Mouse (Mus musculus) colon, adult 2 months (tissue): ENCODE data around the gene Svs1. TPM values are rescaled to one million over a fixed set of nuclear protein-coding genes. Genes with fewer than 3 reads are reported as not detected.

ENCODE experiments used
- polyA plus RNA-seq: library from polyadenylated mRNA; depleted of rRNA; stranded (reverse); fragments of >200 nt; gene quantifications from 2 replicates; pipeline ENCODE4 v1.2.3, GENCODE M21; 2012; rRNA removed

The Svs1 gene
- not detected in 2 replicates for polyA plus RNA-seq

DNA sequence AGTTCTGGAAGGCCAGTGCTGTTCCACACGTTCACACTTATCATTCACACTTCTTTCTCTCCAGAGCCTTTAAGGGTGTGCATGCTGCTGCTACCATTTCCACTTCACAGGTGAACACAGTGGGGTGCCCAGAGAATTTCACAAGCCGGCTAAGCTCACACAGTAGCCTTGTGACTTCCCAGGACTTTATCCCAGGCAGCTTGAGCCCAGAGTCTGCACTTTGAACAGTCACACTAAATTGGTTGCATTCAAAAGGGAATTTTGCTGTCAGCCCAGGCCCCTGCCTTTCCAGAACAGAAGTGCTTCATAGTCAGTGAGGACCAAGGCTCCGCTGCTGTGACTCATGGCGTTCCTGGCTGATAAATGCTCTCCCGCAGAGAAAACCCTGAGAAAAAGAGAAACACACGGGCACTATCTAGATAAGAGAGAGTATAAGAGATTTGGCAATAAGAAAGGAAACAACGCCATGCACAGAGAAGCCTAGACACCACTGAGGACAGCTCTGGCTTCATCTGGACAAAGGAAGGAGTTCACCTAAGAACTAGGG, at the start of gene Svs1:
TSS of gene Svs1 (plus strand) at position 418 of the 547 bp plus-strand sequence.

DNA sequence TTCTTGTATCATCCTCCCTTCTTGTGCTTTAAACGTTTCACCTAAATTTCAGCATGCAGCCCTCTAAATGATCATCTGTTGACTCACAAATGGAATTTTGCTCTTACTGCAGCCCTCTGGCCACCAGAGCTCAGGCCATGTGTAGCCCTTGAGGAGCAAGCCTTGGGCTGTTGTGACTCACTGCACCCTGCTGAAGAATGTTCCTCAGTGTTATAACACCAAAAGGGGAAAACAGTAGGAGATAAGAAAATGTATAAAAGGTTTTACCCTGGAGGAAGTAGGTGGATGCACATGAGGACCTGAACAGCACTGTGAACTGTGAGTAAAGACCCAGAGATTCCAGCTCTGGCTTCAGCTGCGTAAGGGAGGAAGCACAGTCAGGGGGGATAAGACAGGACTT, 12.0 kb upstream of the Svs1 start, which contains the start of gene Doxl2:
TSS of gene Doxl2 (plus strand) at position 301 of the 400 bp plus-strand sequence.

DNA sequence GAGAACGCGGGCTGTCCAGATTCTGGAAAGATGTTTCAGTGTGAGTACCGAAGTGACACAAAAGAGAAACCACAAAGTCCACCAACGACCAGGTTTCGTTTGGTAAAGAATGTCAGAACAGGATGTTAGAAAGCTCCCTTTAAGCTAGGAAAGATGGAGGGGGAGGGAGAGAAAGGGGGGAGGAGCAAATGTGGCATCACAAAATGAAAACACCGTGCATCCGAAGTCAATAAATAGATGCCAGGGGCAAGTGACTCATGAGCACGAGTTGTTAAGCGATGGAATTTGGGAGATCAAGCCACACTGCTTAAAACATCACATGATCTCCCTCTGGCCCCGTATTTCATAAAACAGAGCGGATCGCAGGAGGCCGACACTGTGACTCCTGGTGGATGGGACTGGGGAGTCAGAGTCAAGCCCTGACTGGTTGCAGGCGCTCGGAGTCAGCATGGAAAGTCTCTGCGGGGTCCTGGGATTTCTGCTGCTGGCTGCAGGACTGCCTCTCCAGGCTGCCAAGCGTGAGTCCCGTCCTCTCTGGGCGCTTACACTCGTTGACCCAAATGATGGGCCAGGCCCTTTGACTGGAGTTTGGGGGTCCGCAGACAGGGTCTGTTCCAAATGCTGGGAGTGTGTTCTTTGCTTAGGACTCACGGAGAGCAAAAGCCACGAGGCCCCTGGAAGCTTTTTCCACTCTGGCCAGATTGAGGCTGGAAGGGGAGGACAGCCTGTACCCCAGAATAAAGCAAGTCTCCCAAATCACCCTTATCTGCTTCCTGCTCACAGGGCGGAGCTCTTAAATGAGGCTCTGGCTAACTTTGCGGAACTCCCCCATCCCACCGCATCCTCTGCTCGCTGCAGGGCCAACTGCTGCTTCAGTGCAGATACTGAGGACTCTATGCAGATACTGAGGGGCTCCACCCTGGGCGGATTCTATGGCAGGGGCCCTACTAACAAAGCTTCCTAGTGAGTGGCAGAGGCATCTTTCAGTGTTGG, 49.9 kb downstream of the Svs1 start, which contains the start of gene Gpnmb:
TSS of gene Gpnmb (plus strand) at position 272 of the 993 bp plus-strand sequence.

Other genes starting within 250 kb of the Svs1 start
- 8.0 and 8.9 TPM in 2 replicates for gene Gimap1, start 247.8 kb upstream of the Svs1 start, polyA plus RNA-seq
- 4.9 and 5.8 TPM in 2 replicates for gene Gimap5, start 240.7 kb upstream of the Svs1 start, polyA plus RNA-seq
- 4.9 and 5.6 TPM in 2 replicates for gene Gimap3, start 216.0 kb upstream of the Svs1 start, polyA plus RNA-seq
- 141 and 142 TPM in 2 replicates for gene Tmem176a, start 145.9 kb upstream of the Svs1 start, polyA plus RNA-seq
- 260 and 275 TPM in 2 replicates for gene Tmem176b, start 145.4 kb upstream of the Svs1 start, polyA plus RNA-seq
- 198 and 228 TPM in 2 replicates for gene Aoc1, start 114.0 kb upstream of the Svs1 start, polyA plus RNA-seq
- gene 1600015I10Rik, start 57.0 kb upstream of the Svs1 start, polyA plus RNA-seq, result not detected in 2 replicates
- gene Doxl2, start 11.9 kb upstream of the Svs1 start, polyA plus RNA-seq, result not detected in 2 replicates
- gene Gpnmb, start 49.7 kb downstream of the Svs1 start, polyA plus RNA-seq, result 2.5 and 2.8 TPM in 2 replicates
- 19.6 and 20.6 TPM in 2 replicates for gene Malsu1, start 86.9 kb downstream of the Svs1 start, polyA plus RNA-seq
- 0.02 TPM in 1 of 2 replicates, not detected in the other for gene Igf2bp3, start 228.1 kb downstream of the Svs1 start, polyA plus RNA-seq